Mouse (Mus musculus): ENCODE results near the gene Gstt2. TPM values are rescaled to one million over a fixed set of nuclear protein-coding genes. Genes with fewer than 3 reads are reported as not detected.

Gene Gstt2
- polyA plus RNA-seq, 1 experiment from 2014 or later, result 50.5 TPM

- no peak within 1 kb of the TSS for H3K27ac ChIP-seq (replicated peaks)
- peaks cover 8% of the 10 kb centered on the region for H3K27me3 ChIP-seq
- WGBS (ENCODE audit: insufficient replicate concordance), result 81% methylated on average over 2 of the region's 2 CpGs
- H3K4me3 ChIP-seq (replicated peaks), result no peak within 1 kb of the TSS
- H3K4me1 ChIP-seq (replicated peaks), result no peaks in the 10 kb centered on the region
- no peaks in the 10 kb centered on the region for H3K36me3 ChIP-seq (replicated peaks)
- H3K9ac ChIP-seq, result no peak within 1 kb of the TSS
- H3K4me2 ChIP-seq, result no peak within 1 kb of the TSS
- no peak for ATAC-seq (ENCODE audit: insufficient read depth)
- no peaks in the 10 kb centered on the region for H3K9me3 ChIP-seq (replicated peaks)
Observed at GRCm38 (mm10) chr10:75822443-75822842, 14.8 kb downstream of the Gstt2 start, which contains the start of gene Gstt4. Gstt4 (minus strand) TSS chr10:75822543.

- 62% methylated on average over 5 of the region's 5 CpGs for WGBS (ENCODE audit: insufficient replicate concordance)
- no peaks in the 10 kb centered on the region for H3K36me3 ChIP-seq (replicated peaks)
- no peak for ATAC-seq (ENCODE audit: insufficient read depth)
- peaks cover 3% of the 10 kb centered on the region; the same call in 1 of the 2 replicates for H3K27me3 ChIP-seq
- H3K4me1 ChIP-seq (replicated peaks), result no peaks in the 10 kb centered on the region
- no peaks in the 10 kb centered on the region for H3K9me3 ChIP-seq (replicated peaks)
- no peak overlapping the region for H3K9ac ChIP-seq
- H3K4me2 ChIP-seq, result no peak overlapping the region
- no peak overlapping the region for H3K4me3 ChIP-seq (replicated peaks)
- H3K27ac ChIP-seq (replicated peaks), result no peak overlapping the region
Observed at GRCm38 (mm10) chr10:75819882-75820281, 17.3 kb downstream of the Gstt2 start.

- H3K9me3 ChIP-seq (replicated peaks), result no peaks in the 10 kb centered on the region
- no peak overlapping the region for H3K4me2 ChIP-seq
- H3K4me3 ChIP-seq (replicated peaks), result no peak overlapping the region
- H3K27me3 ChIP-seq, result peaks cover 3% of the 10 kb centered on the region; the same call in 1 of the 2 replicates
- H3K27ac ChIP-seq (replicated peaks), result no peak overlapping the region
- 57% methylated on average over 10 of the region's 10 CpGs for WGBS (ENCODE audit: insufficient replicate concordance)
- H3K9ac ChIP-seq, result no peak overlapping the region
- H3K36me3 ChIP-seq (replicated peaks), result no peaks in the 10 kb centered on the region
- no peak for ATAC-seq (ENCODE audit: insufficient read depth)
- H3K4me1 ChIP-seq (replicated peaks), result no peaks in the 10 kb centered on the region
Observed at GRCm38 (mm10) chr10:75818641-75819040, 18.6 kb downstream of the Gstt2 start.

- Histone ChIP-seq H3K9me3 (replicated peaks) (no peaks in the 10 kb centered on the region), H3K4me3 (replicated peaks) (no peak overlapping the region), H3K4me2 (no peak overlapping the region), H3K36me3 (replicated peaks) (no peaks in the 10 kb centered on the region), H3K27ac (replicated peaks) (no peak overlapping the region), H3K9ac (no peak overlapping the region), H3K4me1 (replicated peaks) (no peaks in the 10 kb centered on the region), H3K27me3 (peaks cover 9% of the 10 kb centered on the region)
- no peak for ATAC-seq (ENCODE audit: insufficient read depth)
- 33% methylated on average over 2 of the region's 2 CpGs for WGBS (ENCODE audit: insufficient replicate concordance)
Observed at GRCm38 (mm10) chr10:75804217-75804616, 33.0 kb downstream of the Gstt2 start.

- H3K4me3 ChIP-seq (replicated peaks), result peak within 1 kb of the TSS; percentile 63
- peak within 1 kb of the TSS; percentile 65; the same call in 1 of the 2 replicates for H3K27ac ChIP-seq (replicated peaks)
- WGBS (ENCODE audit: insufficient replicate concordance), result 2% methylated on average over 18 of the region's 18 CpGs
- peaks cover 22% of the 10 kb centered on the region for H3K4me1 ChIP-seq (replicated peaks)
- no peaks in the 10 kb centered on the region for H3K36me3 ChIP-seq (replicated peaks)
- peak within 1 kb of the TSS; percentile 86 for H3K4me2 ChIP-seq
- peak within 1 kb of the TSS; percentile 55 for H3K9ac ChIP-seq
- peaks cover 35% of the 10 kb centered on the region for H3K27me3 ChIP-seq
- peak; percentile 61 for ATAC-seq (ENCODE audit: insufficient read depth)
- H3K9me3 ChIP-seq (replicated peaks), result no peaks in the 10 kb centered on the region
Observed at GRCm38 (mm10) chr10:75798176-75798696, 39.0 kb downstream of the Gstt2 start, which contains the start of gene Gstt1. Gstt1 (minus strand) TSS chr10:75798584.

- Histone ChIP-seq H3K27ac (replicated peaks) (peak overlapping the region; percentile 65; the same call in 1 of the 2 replicates), H3K27me3 (peaks cover 35% of the 10 kb centered on the region), H3K4me3 (replicated peaks) (peak overlapping the region; percentile 63), H3K36me3 (replicated peaks) (no peaks in the 10 kb centered on the region), H3K9ac (peak overlapping the region; percentile 55), H3K9me3 (replicated peaks) (no peaks in the 10 kb centered on the region), H3K4me2 (peak overlapping the region; percentile 86), H3K4me1 (replicated peaks) (peaks cover 22% of the 10 kb centered on the region)
- peak; percentile 71 for ATAC-seq (ENCODE audit: insufficient read depth)
- WGBS (ENCODE audit: insufficient replicate concordance), result under 1% methylated on average over 12 of the region's 12 CpGs
Observed at GRCm38 (mm10) chr10:75797619-75798175, 39.5 kb downstream of the Gstt2 start.

GRCm38 (mm10) chr10:75796731-75797516 is 40.3 kb downstream of the Gstt2 start:
- peaks cover 22% of the 10 kb centered on the region for H3K4me1 ChIP-seq (replicated peaks)

GRCm38 (mm10) chr10:75794880-75795279 is 42.3 kb downstream of the Gstt2 start:
- Histone ChIP-seq H3K4me1 (replicated peaks) (peaks cover 22% of the 10 kb centered on the region), H3K4me3 (replicated peaks) (no peak overlapping the region), H3K9me3 (replicated peaks) (no peaks in the 10 kb centered on the region), H3K27me3 (peaks cover 29% of the 10 kb centered on the region), H3K36me3 (replicated peaks) (no peaks in the 10 kb centered on the region), H3K4me2 (peak overlapping the region; percentile 33), H3K9ac (no peak overlapping the region), H3K27ac (replicated peaks) (peak overlapping the region; percentile 46)
- WGBS (ENCODE audit: insufficient replicate concordance), result 33% methylated on average over 3 of the region's 3 CpGs
- no peak for ATAC-seq (ENCODE audit: insufficient read depth)

More at GRCm38 (mm10) chr10:75796731-75797516, 40.3 kb downstream of the Gstt2 start:
- 43% methylated on average over 11 of the region's 11 CpGs for WGBS (ENCODE audit: insufficient replicate concordance)
- Histone ChIP-seq H3K27ac (replicated peaks) (peak overlapping the region; percentile 65), H3K4me3 (replicated peaks) (peak overlapping the region; percentile 63), H3K27me3 (peaks cover 35% of the 10 kb centered on the region), H3K9ac (peak overlapping the region; percentile 55), H3K4me2 (peak overlapping the region; percentile 86), H3K9me3 (replicated peaks) (no peaks in the 10 kb centered on the region), H3K36me3 (replicated peaks) (no peaks in the 10 kb centered on the region)
- ATAC-seq (ENCODE audit: insufficient read depth), result no peak

GRCm38 (mm10) chr10:75790773-75791172 is 46.5 kb downstream of the Gstt2 start:
- Histone ChIP-seq H3K9ac (no peak overlapping the region), H3K27ac (replicated peaks) (peak overlapping the region; percentile 71), H3K9me3 (replicated peaks) (no peaks in the 10 kb centered on the region), H3K4me3 (replicated peaks) (no peak overlapping the region), H3K4me2 (no peak overlapping the region), H3K27me3 (peaks cover 8% of the 10 kb centered on the region; the same call in 1 of the 2 replicates), H3K4me1 (replicated peaks) (no peaks in the 10 kb centered on the region), H3K36me3 (replicated peaks) (no peaks in the 10 kb centered on the region)
- ATAC-seq (ENCODE audit: insufficient read depth), result no peak
- 14% methylated on average over 7 of the region's 7 CpGs for WGBS (ENCODE audit: insufficient replicate concordance)

- Histone ChIP-seq H3K4me1 (replicated peaks) (no peaks in the 10 kb centered on the region), H3K36me3 (replicated peaks) (no peaks in the 10 kb centered on the region), H3K27me3 (peaks cover 6% of the 10 kb centered on the region), H3K4me2 (no peak overlapping the region), H3K4me3 (replicated peaks) (no peak overlapping the region), H3K9me3 (replicated peaks) (no peaks in the 10 kb centered on the region), H3K27ac (replicated peaks) (peak overlapping the region; percentile 71), H3K9ac (no peak overlapping the region)
- peak; percentile 91 for ATAC-seq (ENCODE audit: insufficient read depth)
- 62% methylated on average over 5 of the region's 5 CpGs for WGBS (ENCODE audit: insufficient replicate concordance)
Observed at GRCm38 (mm10) chr10:75789841-75790240, 47.4 kb downstream of the Gstt2 start.
